Mouse (Mus musculus): ENCODE measurements at regions not wholly inside any gene's neighbourhood (a gene's known extent, or its start where the extent isn't known, plus 50 kb on each side); places are given as distances from the start of the nearest gene placed in this dataset.
"Not testable (repeated sequence)": the region's sequence is repeated elsewhere in the genome, so short reads cannot be mapped to it uniquely, and the experiment has no call there.

GRCm38 (mm10) chrX:18960465-18960864 is 499.3 kb upstream of the 4930578C19Rik start:
- no peak for DNase-seq (ENCODE audit: low spot score in 2 of 2)

GRCm38 (mm10) chrX:18942612-18943011 is 481.4 kb upstream of the 4930578C19Rik start:
- no peak for DNase-seq (ENCODE audit: low spot score in 2 of 2)

- DNase-seq (ENCODE audit: low spot score in 2 of 2): no peak
Observed at GRCm38 (mm10) chrX:18933340-18933739, 472.1 kb upstream of the 4930578C19Rik start.

GRCm38 (mm10) chrX:18923084-18923483 is 461.9 kb upstream of the 4930578C19Rik start:
- DNase-seq (ENCODE audit: low spot score in 2 of 2): no peak

GRCm38 (mm10) chrX:18921366-18922092 is 460.3 kb upstream of the 4930578C19Rik start:
- DNase-seq (ENCODE audit: low spot score in 2 of 2): no peak

GRCm38 (mm10) chrX:18882784-18883171 is 421.6 kb upstream of the 4930578C19Rik start:
- no peak for DNase-seq (ENCODE audit: low spot score in 2 of 2)

GRCm38 (mm10) chrX:18882088-18882783 is 421.0 kb upstream of the 4930578C19Rik start:
- DNase-seq (ENCODE audit: low spot score in 2 of 2): peak; percentile 3 to 14

- DNase-seq (ENCODE audit: low spot score in 2 of 2): no peak
Observed at GRCm38 (mm10) chrX:18875734-18876133, 414.5 kb upstream of the 4930578C19Rik start.

GRCm38 (mm10) chrX:18874051-18874450 is 412.9 kb upstream of the 4930578C19Rik start:
- peak in 1 of 2 experiments; percentile 1 for DNase-seq (ENCODE audit: low spot score in 2 of 2)

- DNase-seq (ENCODE audit: low spot score in 2 of 2): no peak
Observed at GRCm38 (mm10) chrX:18838668-18839067, 377.5 kb upstream of the 4930578C19Rik start.

- not testable (repeated sequence) for DNase-seq (ENCODE audit: low spot score in 2 of 2)
Observed at GRCm38 (mm10) chrX:18824971-18825370, 363.8 kb upstream of the 4930578C19Rik start.

- DNase-seq (ENCODE audit: low spot score in 2 of 2): no peak
Observed at GRCm38 (mm10) chrX:18814441-18814973, 353.3 kb upstream of the 4930578C19Rik start.
